Mouse (Mus musculus): Measurements from ENCODE around the gene Celf2.

Celf2 gene

GRCm38 (mm10) chr2:6849388-6849787, 660.0 kb downstream of the Celf2 start:
- DNase-seq = no peak

- no peak for DNase-seq
These were observed 679.3 kb downstream of the Celf2 start for GRCm38 (mm10) chr2:6830021-6830420.

GRCm38 (mm10) chr2:6827583-6827982, 681.8 kb downstream of the Celf2 start:
- no peak for DNase-seq

GRCm38 (mm10) chr2:6823021-6823420, 686.3 kb downstream of the Celf2 start:
- no peak for DNase-seq

- DNase-seq = no peak
These were observed 687.8 kb downstream of the Celf2 start for GRCm38 (mm10) chr2:6821593-6821992.

- DNase-seq = peak; percentile 20
These were observed 694.1 kb downstream of the Celf2 start for GRCm38 (mm10) chr2:6815281-6815680.

- DNase-seq = no peak
These were observed 700.6 kb downstream of the Celf2 start for GRCm38 (mm10) chr2:6808736-6809135.

GRCm38 (mm10) chr2:6796754-6797153, 712.6 kb downstream of the Celf2 start:
- no peak for DNase-seq

GRCm38 (mm10) chr2:6795995-6796588, 713.3 kb downstream of the Celf2 start:
- no peak for DNase-seq

GRCm38 (mm10) chr2:6794858-6795257, 714.5 kb downstream of the Celf2 start:
- DNase-seq = no peak

GRCm38 (mm10) chr2:6790876-6791275, 718.5 kb downstream of the Celf2 start:
- DNase-seq = no peak

- DNase-seq = no peak
These were observed 722.7 kb downstream of the Celf2 start for GRCm38 (mm10) chr2:6786494-6787144.

- no peak for DNase-seq
These were observed 739.1 kb downstream of the Celf2 start for GRCm38 (mm10) chr2:6770214-6770613.

GRCm38 (mm10) chr2:6762381-6762780, 747.0 kb downstream of the Celf2 start:
- DNase-seq = no peak

GRCm38 (mm10) chr2:6743173-6743572, 766.2 kb downstream of the Celf2 start:
- DNase-seq = no peak

- no peak for DNase-seq
These were observed 769.2 kb downstream of the Celf2 start for GRCm38 (mm10) chr2:6739998-6740668.

GRCm38 (mm10) chr2:6732026-6732425, 777.3 kb downstream of the Celf2 start:
- no peak for DNase-seq

GRCm38 (mm10) chr2:6730860-6731259, 778.5 kb downstream of the Celf2 start:
- DNase-seq = no peak

GRCm38 (mm10) chr2:6729984-6730383, 779.4 kb downstream of the Celf2 start:
- DNase-seq = no peak

- peak; percentile 31 for DNase-seq
These were observed 780.5 kb downstream of the Celf2 start for GRCm38 (mm10) chr2:6728840-6729252.

- no peak for DNase-seq
These were observed 782.0 kb downstream of the Celf2 start for GRCm38 (mm10) chr2:6727366-6727765.

GRCm38 (mm10) chr2:6726071-6726470, 783.3 kb downstream of the Celf2 start:
- peak; percentile 60 for DNase-seq

- DNase-seq = no peak
These were observed 785.8 kb downstream of the Celf2 start for GRCm38 (mm10) chr2:6723602-6724001.
